Mouse (Mus musculus) G1E (cell line): ENCODE results near the gene Zdbf2.

Experiments used
- CTCF ChIP-seq: IDR thresholded peaks from 2 replicates; pipeline ENCODE4 v1.5.1; 2012; ENCODE audit warnings: low read depth, low read length, inconsistent platforms, mixed read lengths
- TAL1 ChIP-seq: conservative IDR thresholded peaks from 2 replicates; pipeline ENCODE4 v1.6.1; 2012; ENCODE audit warnings: low read depth, low read length, inconsistent platforms, mixed read lengths

DNA sequence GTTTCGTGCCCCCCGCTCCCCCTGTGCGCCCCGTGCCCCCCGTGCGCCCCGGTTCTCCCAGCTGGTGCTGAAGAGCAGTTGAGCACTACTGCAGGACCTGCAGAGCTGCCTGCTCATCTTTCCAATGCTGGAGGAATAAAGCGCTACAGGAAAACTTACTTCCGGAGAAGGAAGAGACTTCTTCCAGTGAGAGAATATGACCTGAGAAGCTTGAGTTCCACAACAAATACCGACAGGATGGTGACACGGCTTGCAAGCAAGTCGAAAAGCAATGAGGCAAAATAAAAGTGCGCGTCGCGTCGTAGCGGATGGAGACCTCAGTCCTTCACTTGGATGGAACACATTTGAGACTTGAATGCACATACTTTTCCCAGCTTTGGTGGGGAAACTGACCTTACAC is 36.6 kb downstream of the Zdbf2 start:
- TF ChIP-seq TAL1: no peak
- no peak for TF ChIP-seq CTCF
